Mouse (Mus musculus) small intestine, adult 2 months (tissue): ENCODE results near the gene Ston1.

Experiments used
- CTCF ChIP-seq: fragments of 200-500 bp; IDR thresholded peaks from 2 replicates; pipeline ENCODE4 v1.5.1; 2012; ENCODE audit warnings: low read depth, mild to moderate bottlenecking, control low read depth, inconsistent platforms, low read length, moderate library complexity, mixed read lengths; ENCODE audit not compliant: insufficient replicate concordance, insufficient read length; ENCODE audit errors: extremely low read depth
- POLR2A ChIP-seq: fragments of 200-500 bp; IDR thresholded peaks from 2 replicates; pipeline ENCODE4 v1.6.1; 2012; ENCODE audit warnings: low read depth, mild to moderate bottlenecking, control low read depth, inconsistent platforms, low read length, moderate library complexity

- no peak for TF ChIP-seq POLR2A
- no peak for TF ChIP-seq CTCF
These were observed 1.3 kb downstream of the Ston1 start for GRCm38 (mm10) chr17:88598570-88599368.
